Comparison of ENCODE assay signal across 8 mouse cellular contexts in the genomic region with DNA sequence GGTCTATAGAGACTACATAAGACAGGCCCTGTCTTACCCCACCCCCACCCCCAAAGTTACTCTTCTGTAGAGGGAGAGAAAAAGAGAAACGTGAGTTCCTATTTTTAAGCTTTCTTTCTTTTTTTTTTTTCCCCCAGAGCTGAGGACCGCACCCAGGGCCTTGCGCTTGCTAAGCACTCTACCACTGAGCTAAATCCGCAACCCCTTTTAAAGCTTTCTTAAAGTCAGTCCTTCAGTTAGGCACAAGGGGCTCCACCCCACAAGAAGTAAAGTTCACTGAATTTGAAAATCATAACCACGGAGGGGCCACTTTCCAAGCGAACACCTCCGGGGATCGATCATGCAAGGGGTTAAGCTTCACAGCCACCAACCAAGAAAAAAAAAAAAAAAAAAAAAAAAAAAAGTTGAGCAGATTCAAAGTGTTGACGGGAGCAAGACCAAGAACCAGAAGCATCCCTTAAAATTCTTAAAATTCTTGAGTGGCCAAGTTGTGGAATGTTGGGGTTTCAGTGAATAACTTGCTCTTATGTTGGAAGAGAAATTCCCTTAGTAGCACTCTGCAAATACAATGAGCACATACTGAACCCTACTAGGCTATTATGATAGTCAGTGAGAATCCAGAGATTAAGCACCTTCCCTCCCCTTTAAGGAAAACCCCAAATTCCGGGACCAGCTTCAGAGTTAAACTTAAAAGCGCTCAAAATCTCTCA. TPM values are rescaled to one million over a fixed set of nuclear protein-coding genes. Genes with fewer than 3 reads are reported as not detected.
A peak's percentile ranks its signal among the peaks of the same experiment; 100 is the strongest.
DNase-seq lines count a peak whose midpoint lies in the region; ATAC-seq and TF ChIP-seq lines count a peak whose summit lies in the region.

No protein-coding gene starts in this region.

- no peak for ATAC-seq in midbrain, embryonic 16.5 days

- H3K9me3 ChIP-seq in midbrain, embryonic 16.5 days (replicated peaks; ENCODE audit: control insufficient read depth, low read length, poor library complexity, severe bottlenecking): no peaks in the 10 kb centered on the region

- H3K27me3 ChIP-seq in midbrain, embryonic 16.5 days (ENCODE audit: control insufficient read depth, insufficient read depth, low read depth, low read length): no peaks in the 10 kb centered on the region

- H3K9ac ChIP-seq in midbrain, embryonic 16.5 days (ENCODE audit: low read depth, low read length): peak overlapping the region; percentile 74

- peak overlapping the region; percentile 98 for H3K4me2 ChIP-seq in midbrain, embryonic 16.5 days (ENCODE audit: low read length)

- H3K36me3 ChIP-seq in midbrain, embryonic 16.5 days (ENCODE audit: control insufficient read depth, insufficient read depth, low read length): no peaks in the 10 kb centered on the region

- peak overlapping the region; percentile 93 for H3K4me3 ChIP-seq in layer of hippocampus, adult 2 months
- H3K4me3 ChIP-seq in midbrain, embryonic 16.5 days (ENCODE audit: low read depth, low read length): peak overlapping the region; percentile 72

- TF ChIP-seq CTCF in layer of hippocampus, adult 2 months (conservative IDR thresholded peaks at IDR 0.05): no peak

- 14% methylated on average over 11 of the region's 11 CpGs for WGBS in midbrain, embryonic 16.5 days

- H3K27ac ChIP-seq in layer of hippocampus, adult 2 months: peak overlapping the region; percentile 86; the same call in 1 of the 2 replicates
- no peak overlapping the region for H3K27ac ChIP-seq in midbrain, embryonic 16.5 days (ENCODE audit: low read length)

- DNase-seq in layer of hippocampus, adult 2 months (ENCODE audit: low spot score in 2 of 2): no peak
- no peak for DNase-seq in layer of hippocampus, adult 18-20 months (ENCODE audit: low spot score in 2 of 2)
- DNase-seq in c-Kit-positive CD71-positive TER-119-positive erythroid progenitor cells, embryonic 14.5 days (ENCODE audit: low spot score): peak; percentile 45
- peak; percentile 20 for DNase-seq in hindlimb bud, embryonic 11.5 days (ENCODE audit: extremely low spot score, low read depth, low spot score)
- DNase-seq in thymus, postnatal 14 days: no peak
- DNase-seq in layer of hippocampus, adult 9-10 months (ENCODE audit: low spot score): no peak
- no peak for DNase-seq in lung, postnatal 10 days

- peaks cover 6% of the 10 kb centered on the region for H3K4me1 ChIP-seq in midbrain, embryonic 16.5 days (ENCODE audit: control insufficient read depth, insufficient read depth, low read length)

RNA-seq across cellular contexts. Expression of a gene that starts 1.1 kb away (rescaled TPM):
- total RNA-seq in layer of hippocampus, adult 2 months (2021): 10 to 100 TPM; 14.3 to 16.8 TPM
- total RNA-seq in layer of hippocampus, adult 18-20 months (2021): 10 to 100 TPM; 11.9 to 12.1 TPM
- 9.1 and 9.6 TPM in 2 replicates for polyA plus RNA-seq in midbrain, embryonic 16.5 days (2015; fragmentation: Nextera tagmentation; extraction: Ambion mirVana)

RNA-seq across cellular contexts. Expression of a gene that starts 47.1 kb away (rescaled TPM):
- total RNA-seq in layer of hippocampus, adult 2 months (2021): not detected
- not detected for total RNA-seq in layer of hippocampus, adult 18-20 months (2021)
- polyA plus RNA-seq in midbrain, embryonic 16.5 days (2015; fragmentation: Nextera tagmentation; extraction: Ambion mirVana): not detected in 2 replicates

RNA-seq across cellular contexts. Expression of a gene that starts 54.9 kb away (rescaled TPM):
- total RNA-seq in layer of hippocampus, adult 2 months (2021): 10 to 100 TPM; 31.4 to 36.3 TPM
- total RNA-seq in layer of hippocampus, adult 18-20 months (2021): 10 to 100 TPM; 32.4 to 34.1 TPM
- polyA plus RNA-seq in midbrain, embryonic 16.5 days (2015; fragmentation: Nextera tagmentation; extraction: Ambion mirVana): 5.2 and 5.5 TPM in 2 replicates

Comparison
In these comparisons a context has a peak if more than half of its experiments do, and no peak if none do; other contexts are left out.
1. DNase-seq: peak in c-Kit-positive CD71-positive TER-119-positive erythroid progenitor cells, embryonic 14.5 days (single experiment) and hindlimb bud, embryonic 11.5 days (single experiment); none in layer of hippocampus, adult 2 months (0 of 2), layer of hippocampus, adult 18-20 months (0 of 2), thymus, postnatal 14 days (single experiment), layer of hippocampus, adult 9-10 months (single experiment) and lung, postnatal 10 days (single experiment).